Mouse (Mus musculus) G1E (cell line): Measurements from ENCODE around the gene St8sia1.

Source experiments
- CTCF ChIP-seq: IDR thresholded peaks from 2 replicates; pipeline ENCODE4 v1.5.1; 2012; ENCODE audit warnings: low read depth, low read length, inconsistent platforms, mixed read lengths
- GATA2 ChIP-seq: IDR thresholded peaks from 2 replicates; pipeline ENCODE4 v1.6.1; 2012; ENCODE audit warnings: low read depth, low read length, inconsistent platforms, borderline replicate concordance
- POLR2AphosphoS5 ChIP-seq: IDR thresholded peaks from 2 replicates; pipeline ENCODE4 v1.6.1; 2012; ENCODE audit warnings: low read depth, low read length, inconsistent platforms; ENCODE audit not compliant: insufficient replicate concordance

- no peak for TF ChIP-seq CTCF
- no peak for TF ChIP-seq GATA2
- no peak for TF ChIP-seq POLR2AphosphoS5
These were observed 129.3 kb downstream of the St8sia1 start for GRCm38 (mm10) chr6:142834911-142835310.
